Mouse (Mus musculus) CH12F3 (cell line): Measurements from ENCODE around the gene Cipc.

Source experiments
- in situ Hi-C: fragments of 300-500 bp; cut with MboI; formaldehyde crosslinking; loops from 2 replicates; pipeline ENCODE4 v1.14.3; 2020; ENCODE audit warnings: low sequenced_read_pairs

Cipc gene

GRCm38 (mm10) chr12:86930934-86931729, 15.7 kb upstream of the Cipc start:
- in situ Hi-C loops, result loop anchor here (10.0 kb wide), 1 partner anchor 136 kb away; no protein-coding TSS in a partner anchor

GRCm38 (mm10) chr12:86931919-86932574, 14.8 kb upstream of the Cipc start:
- in situ Hi-C loops, result loop anchor here (10.0 kb wide), 1 partner anchor 137 kb away; no protein-coding TSS in a partner anchor

- in situ Hi-C loops, result loop anchor here (10.0 kb wide), 1 partner anchor 138 kb away; no protein-coding TSS in a partner anchor
Measured at GRCm38 (mm10) chr12:86932575-86932952, 14.3 kb upstream of the Cipc start.

- in situ Hi-C loops, result loop anchor here (10.0 kb wide), 1 partner anchor 140 kb away; no protein-coding TSS in a partner anchor
Measured at GRCm38 (mm10) chr12:86934748-86935147, 12.1 kb upstream of the Cipc start.

GRCm38 (mm10) chr12:86935692-86936282, 11.1 kb upstream of the Cipc start:
- in situ Hi-C loops, result loop anchor here (10.0 kb wide), 1 partner anchor 141 kb away; no protein-coding TSS in a partner anchor

GRCm38 (mm10) chr12:86936587-86937343, 10.1 kb upstream of the Cipc start:
- in situ Hi-C loops, result loop anchor here (10.0 kb wide), 1 partner anchor 142 kb away; no protein-coding TSS in a partner anchor

GRCm38 (mm10) chr12:86938571-86938970, 8.3 kb upstream of the Cipc start:
- in situ Hi-C loops, result loop anchor here (10.0 kb wide), 1 partner anchor 144 kb away; no protein-coding TSS in a partner anchor

- in situ Hi-C loops, result no loop called here
Measured at GRCm38 (mm10) chr12:86941173-86941572, 5.7 kb upstream of the Cipc start.

- in situ Hi-C loops, result no loop called here
Measured at GRCm38 (mm10) chr12:86941734-86942486, 4.9 kb upstream of the Cipc start.

GRCm38 (mm10) chr12:86943421-86943820, 3.4 kb upstream of the Cipc start:
- in situ Hi-C loops, result no loop called here

- in situ Hi-C loops, result no loop called here
Measured at GRCm38 (mm10) chr12:86945126-86945525, 1.7 kb upstream of the Cipc start.

GRCm38 (mm10) chr12:86946301-86946781, 502 bp upstream of the Cipc start:
- in situ Hi-C loops, result no loop called here

- in situ Hi-C loops, result no loop called here
Measured at GRCm38 (mm10) chr12:86947681-86948401, 998 bp downstream of the Cipc start.

GRCm38 (mm10) chr12:86948627-86949026, 1.8 kb downstream of the Cipc start:
- in situ Hi-C loops, result no loop called here

- in situ Hi-C loops, result no loop called here
Measured at GRCm38 (mm10) chr12:86949501-86949900, 2.7 kb downstream of the Cipc start.

GRCm38 (mm10) chr12:86950161-86950960, 3.5 kb downstream of the Cipc start:
- in situ Hi-C loops, result no loop called here

- in situ Hi-C loops, result no loop called here
Measured at GRCm38 (mm10) chr12:86950961-86951360, 4.1 kb downstream of the Cipc start.

- in situ Hi-C loops, result no loop called here
Measured at GRCm38 (mm10) chr12:86952331-86952850, 5.5 kb downstream of the Cipc start.
